Mouse (Mus musculus): Measurements from ENCODE around the gene Lhx3. TPM values are rescaled to one million over a fixed set of nuclear protein-coding genes. Genes with fewer than 3 reads are reported as not detected.

Lhx3 gene
- polyA plus RNA-seq, 1 experiment from 2014 or later, result 12.0 TPM

- no peak overlapping the region for H3K4me3 ChIP-seq
- H3K4me2 ChIP-seq (replicated peaks), result no peak overlapping the region
- no peak for ATAC-seq (ENCODE audit: low FRiP score)
- peaks cover 7% of the 10 kb centered on the region; the same call in 1 of the 2 replicates for H3K4me1 ChIP-seq
- no peak overlapping the region for H3K9ac ChIP-seq
- no peaks in the 10 kb centered on the region for H3K9me3 ChIP-seq (replicated peaks)
- H3K36me3 ChIP-seq, result 0 out of 2 replicates have a peak, but pooled peaks cover 2% of the 10 kb centered on the region
- WGBS, result 72% methylated on average over 4 of the region's 4 CpGs
- H3K27me3 ChIP-seq, result no peaks in the 10 kb centered on the region
- no peak overlapping the region for H3K27ac ChIP-seq
These were observed 22.2 kb upstream of the Lhx3 start for GRCm38 (mm10) chr2:26230253-26230652.

GRCm38 (mm10) chr2:26227788-26228187, 19.7 kb upstream of the Lhx3 start:
- Histone ChIP-seq H3K4me1 (no peaks in the 10 kb centered on the region), H3K4me2 (replicated peaks) (no peak overlapping the region), H3K27ac (no peak overlapping the region), H3K9ac (no peak overlapping the region), H3K36me3 (peaks cover 19% of the 10 kb centered on the region), H3K27me3 (no peaks in the 10 kb centered on the region), H3K9me3 (replicated peaks) (no peaks in the 10 kb centered on the region), H3K4me3 (no peak overlapping the region)
- peak; percentile 66; the same call in 1 of the 2 replicates for ATAC-seq (ENCODE audit: low FRiP score)
- WGBS, result 72% methylated on average over 1 of the region's 1 CpGs

- 93% methylated on average over 4 of the region's 4 CpGs for WGBS
- Histone ChIP-seq H3K36me3 (peaks cover 42% of the 10 kb centered on the region), H3K4me3 (no peak overlapping the region), H3K27me3 (no peaks in the 10 kb centered on the region), H3K4me1 (no peaks in the 10 kb centered on the region), H3K27ac (no peak overlapping the region), H3K4me2 (replicated peaks) (no peak overlapping the region), H3K9ac (no peak overlapping the region), H3K9me3 (replicated peaks) (no peaks in the 10 kb centered on the region)
- ATAC-seq (ENCODE audit: low FRiP score), result no peak
These were observed 17.2 kb upstream of the Lhx3 start for GRCm38 (mm10) chr2:26225242-26225641.

- H3K36me3 ChIP-seq, result peaks cover 55% of the 10 kb centered on the region
- no peak overlapping the region for H3K9ac ChIP-seq
- no peak overlapping the region for H3K27ac ChIP-seq
- no peaks in the 10 kb centered on the region for H3K27me3 ChIP-seq
- no peak overlapping the region for H3K4me2 ChIP-seq (replicated peaks)
- H3K9me3 ChIP-seq (replicated peaks), result no peaks in the 10 kb centered on the region
- 91% methylated on average over 3 of the region's 3 CpGs for WGBS
- H3K4me3 ChIP-seq, result no peak overlapping the region
- no peaks in the 10 kb centered on the region for H3K4me1 ChIP-seq
- ATAC-seq (ENCODE audit: low FRiP score), result no peak
These were observed 15.9 kb upstream of the Lhx3 start for GRCm38 (mm10) chr2:26223961-26224360.

- no peaks in the 10 kb centered on the region for H3K4me1 ChIP-seq
- H3K27ac ChIP-seq, result no peak overlapping the region
- no peak for ATAC-seq (ENCODE audit: low FRiP score)
- H3K9ac ChIP-seq, result no peak overlapping the region
- no peaks in the 10 kb centered on the region for H3K27me3 ChIP-seq
- no peaks in the 10 kb centered on the region for H3K9me3 ChIP-seq (replicated peaks)
- no peak overlapping the region for H3K4me2 ChIP-seq (replicated peaks)
- H3K4me3 ChIP-seq, result no peak overlapping the region
- WGBS, result 39% methylated on average over 3 of the region's 3 CpGs
- H3K36me3 ChIP-seq, result peaks cover 78% of the 10 kb centered on the region
These were observed 6.4 kb upstream of the Lhx3 start for GRCm38 (mm10) chr2:26214526-26214925.

- WGBS, result 78% methylated on average over 3 of the region's 3 CpGs
- no peak overlapping the region for H3K27ac ChIP-seq
- peaks cover 26% of the 10 kb centered on the region for H3K4me1 ChIP-seq
- no peak overlapping the region for H3K9ac ChIP-seq
- peaks cover 43% of the 10 kb centered on the region for H3K36me3 ChIP-seq
- no peak overlapping the region for H3K4me3 ChIP-seq
- H3K9me3 ChIP-seq (replicated peaks), result no peaks in the 10 kb centered on the region
- no peak for ATAC-seq (ENCODE audit: low FRiP score)
- no peak overlapping the region for H3K4me2 ChIP-seq (replicated peaks)
- peaks cover 42% of the 10 kb centered on the region for H3K27me3 ChIP-seq
These were observed 1.5 kb upstream of the Lhx3 start for GRCm38 (mm10) chr2:26209566-26209965.

- no peaks in the 10 kb centered on the region for H3K9me3 ChIP-seq (replicated peaks)
- peaks cover 27% of the 10 kb centered on the region for H3K36me3 ChIP-seq
- peaks cover 32% of the 10 kb centered on the region for H3K4me1 ChIP-seq
- H3K4me3 ChIP-seq, result no peak overlapping the region
- H3K9ac ChIP-seq, result no peak overlapping the region
- H3K4me2 ChIP-seq (replicated peaks), result no peak overlapping the region
- ATAC-seq (ENCODE audit: low FRiP score), result peak; percentile 67; the same call in 1 of the 2 replicates
- peaks cover 61% of the 10 kb centered on the region for H3K27me3 ChIP-seq
- WGBS, result 3% methylated on average over 9 of the region's 9 CpGs
- H3K27ac ChIP-seq, result no peak overlapping the region
These were observed 530 bp downstream of the Lhx3 start for GRCm38 (mm10) chr2:26207559-26207958.

- H3K4me3 ChIP-seq, result peak overlapping the region; percentile 24; the same call in 1 of the 2 replicates
- H3K4me1 ChIP-seq, result peaks cover 41% of the 10 kb centered on the region
- H3K9ac ChIP-seq, result no peak overlapping the region
- peaks cover 10% of the 10 kb centered on the region for H3K36me3 ChIP-seq
- 10% methylated on average over 10 of the region's 10 CpGs for WGBS
- peaks cover 79% of the 10 kb centered on the region for H3K27me3 ChIP-seq
- H3K9me3 ChIP-seq (replicated peaks), result no peaks in the 10 kb centered on the region
- no peak for ATAC-seq (ENCODE audit: low FRiP score)
- peak overlapping the region; percentile 42; the same call in 1 of the 2 replicates for H3K4me2 ChIP-seq (replicated peaks)
- H3K27ac ChIP-seq, result no peak overlapping the region
These were observed 2.3 kb downstream of the Lhx3 start for GRCm38 (mm10) chr2:26205761-26206160.

GRCm38 (mm10) chr2:26205126-26205525, 3.0 kb downstream of the Lhx3 start:
- Histone ChIP-seq H3K27me3 (peaks cover 86% of the 10 kb centered on the region), H3K27ac (no peak overlapping the region), H3K4me3 (0 out of 2 replicates have a peak overlapping the region, but pooled peaks have one; percentile 2), H3K9me3 (replicated peaks) (no peaks in the 10 kb centered on the region), H3K36me3 (peaks cover 3% of the 10 kb centered on the region; the same call in 1 of the 2 replicates), H3K4me1 (peaks cover 41% of the 10 kb centered on the region), H3K9ac (no peak overlapping the region), H3K4me2 (replicated peaks) (no peak overlapping the region)
- WGBS, result 2% methylated on average over 16 of the region's 16 CpGs
- ATAC-seq (ENCODE audit: low FRiP score), result no peak

- Histone ChIP-seq H3K36me3 (no peaks in the 10 kb centered on the region), H3K4me1 (peaks cover 43% of the 10 kb centered on the region), H3K27me3 (peaks cover 99% of the 10 kb centered on the region), H3K27ac (no peak overlapping the region; the same call in 1 of the 2 replicates), H3K9me3 (replicated peaks) (no peaks in the 10 kb centered on the region), H3K9ac (0 out of 2 replicates have a peak overlapping the region, but pooled peaks have one; percentile 35), H3K4me2 (replicated peaks) (peak overlapping the region; percentile 37), H3K4me3 (peak overlapping the region; percentile 23)
- 1% methylated on average over 36 of the region's 36 CpGs for WGBS
- no peak for ATAC-seq (ENCODE audit: low FRiP score)
These were observed 5.1 kb downstream of the Lhx3 start for GRCm38 (mm10) chr2:26202849-26203475.

- Histone ChIP-seq H3K4me1 (peaks cover 40% of the 10 kb centered on the region), H3K9ac (peak overlapping the region; percentile 35), H3K4me3 (peak overlapping the region; percentile 23), H3K9me3 (replicated peaks) (no peaks in the 10 kb centered on the region), H3K4me2 (replicated peaks) (peak overlapping the region; percentile 37), H3K27ac (no peak overlapping the region), H3K36me3 (no peaks in the 10 kb centered on the region), H3K27me3 (peaks cover 99% of the 10 kb centered on the region)
- under 1% methylated on average over 74 of the region's 77 CpGs for WGBS
- no peak for ATAC-seq (ENCODE audit: low FRiP score)
These were observed 5.9 kb downstream of the Lhx3 start for GRCm38 (mm10) chr2:26201926-26202848.

GRCm38 (mm10) chr2:26198488-26198887, 9.6 kb downstream of the Lhx3 start:
- H3K9me3 ChIP-seq (replicated peaks), result no peaks in the 10 kb centered on the region
- ATAC-seq (ENCODE audit: low FRiP score), result peak; percentile 51; the same call in 1 of the 2 replicates
- peaks cover 35% of the 10 kb centered on the region for H3K4me1 ChIP-seq
- under 1% methylated on average over 10 of the region's 10 CpGs for WGBS
- peaks cover 98% of the 10 kb centered on the region for H3K27me3 ChIP-seq
- no peak overlapping the region for H3K27ac ChIP-seq
- H3K9ac ChIP-seq, result no peak overlapping the region
- H3K4me2 ChIP-seq (replicated peaks), result peak overlapping the region; percentile 24
- no peaks in the 10 kb centered on the region for H3K36me3 ChIP-seq
- 0 out of 2 replicates have a peak overlapping the region, but pooled peaks have one; percentile 7 for H3K4me3 ChIP-seq
